Mouse (Mus musculus) forebrain, embryonic 14.5 days (tissue): ENCODE measurements at regions not wholly inside any gene's neighbourhood (a gene's known extent, or its start where the extent isn't known, plus 50 kb on each side); places are given as distances from the start of the nearest gene placed in this dataset.
A peak's percentile ranks its signal among the peaks of the same experiment; 100 is the strongest.

ENCODE experiments used
- ATAC-seq: fragments of 200-750 bp; cut with Nextera tagmentation; 2 replicates; pipeline ENCODE4 v1.8.0; 2017; ENCODE audit warnings: mild to moderate bottlenecking, moderate library complexity
- DNase-seq: peaks from one replicate; pipeline ENCODE4 v3.0.0-alpha.2; 2015; ENCODE audit warnings: low spot score
- H3K27ac ChIP-seq: fragments of 300-500 bp; sonication (generic); 2 replicates; pipeline ENCODE4 v1.5.1; 2014; ENCODE audit warnings: low read depth, mild to moderate bottlenecking, control low read depth, low read length, moderate library complexity
- H3K27me3 ChIP-seq: fragments of 300-500 bp; sonication (generic); replicated peaks from 2 replicates; pipeline ENCODE4 v1.6.1; 2014; ENCODE audit warnings: low read length, control low read depth, mixed read lengths; ENCODE audit not compliant: control insufficient read depth, insufficient read depth
- H3K36me3 ChIP-seq: fragments of 300-500 bp; sonication (generic); 2 replicates; pipeline ENCODE4 v1.6.1; 2014; ENCODE audit warnings: low read length, control low read depth; ENCODE audit not compliant: control insufficient read depth, insufficient read depth
- H3K4me1 ChIP-seq: fragments of 300-500 bp; sonication (generic); 2 replicates; pipeline ENCODE4 v1.6.1; 2014; ENCODE audit warnings: antibody characterized with exemption, low read length, control low read depth; ENCODE audit not compliant: control insufficient read depth, insufficient read depth
- H3K4me2 ChIP-seq: fragments of 300-500 bp; sonication (generic); 2 replicates; pipeline ENCODE4 v1.6.1; 2014; ENCODE audit warnings: mild to moderate bottlenecking, control low read depth, low read length
- H3K4me3 ChIP-seq: fragments of 300-500 bp; sonication (generic); 2 replicates; pipeline ENCODE4 v1.5.1; 2014; ENCODE audit warnings: low read depth, low read length, control low read depth
- H3K9ac ChIP-seq: fragments of 300-500 bp; sonication (generic); 2 replicates; pipeline ENCODE4 v1.6.1; 2014; ENCODE audit warnings: mild to moderate bottlenecking, low read length, control low read depth, moderate library complexity
- H3K9me3 ChIP-seq: fragments of 300-500 bp; sonication (generic); replicated peaks from 2 replicates; pipeline ENCODE4 v1.6.1; 2016; ENCODE audit warnings: low read length, control low read depth, mixed read lengths; ENCODE audit not compliant: control insufficient read depth
- WGBS: fragments of 180-500 bp; shearing (Covaris S2); extraction: QIAGEN DNeasy Blood & Tissue Kit; methylation state at CpG from one replicate; pipeline ENCODE4 v1.1.7; 2014; 5-methylcytosine and 5-hydroxymethylcytosine counted together

DNA sequence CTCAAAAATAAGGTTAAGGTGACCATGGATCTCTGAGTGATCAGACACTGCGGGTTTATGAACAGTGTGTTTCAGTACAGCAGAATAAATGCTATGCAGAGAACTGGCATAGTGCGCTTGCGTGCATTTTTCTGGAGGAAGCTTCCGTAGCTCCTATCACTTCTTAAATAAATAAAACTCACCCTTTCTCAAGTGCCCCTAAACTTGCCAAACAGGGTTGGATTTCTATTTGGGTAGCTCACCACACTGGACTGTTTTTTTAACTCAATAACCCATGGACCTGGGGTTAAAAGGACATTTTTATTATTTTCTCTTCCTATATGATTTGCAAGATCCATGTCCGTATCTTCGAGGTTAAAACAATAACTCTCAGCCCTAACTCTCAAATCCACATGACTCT lies 182.8 kb downstream of the Il20rb start:
- Histone ChIP-seq H3K27me3 (0 out of 2 replicates have a peak, but pooled peaks cover 3% of the 10 kb centered on the region), H3K9ac (no peak overlapping the region), H3K4me2 (no peak overlapping the region), H3K9me3 (no peaks in the 10 kb centered on the region), H3K36me3 (no peaks in the 10 kb centered on the region), H3K4me3 (no peak overlapping the region), H3K27ac (no peak overlapping the region), H3K4me1 (peaks cover 8% of the 10 kb centered on the region; the same call in 1 of the 2 replicates)
- 89% methylated on average over 6 of the region's 6 CpGs for WGBS
- no peak for ATAC-seq
- DNase-seq: no peak

DNA sequence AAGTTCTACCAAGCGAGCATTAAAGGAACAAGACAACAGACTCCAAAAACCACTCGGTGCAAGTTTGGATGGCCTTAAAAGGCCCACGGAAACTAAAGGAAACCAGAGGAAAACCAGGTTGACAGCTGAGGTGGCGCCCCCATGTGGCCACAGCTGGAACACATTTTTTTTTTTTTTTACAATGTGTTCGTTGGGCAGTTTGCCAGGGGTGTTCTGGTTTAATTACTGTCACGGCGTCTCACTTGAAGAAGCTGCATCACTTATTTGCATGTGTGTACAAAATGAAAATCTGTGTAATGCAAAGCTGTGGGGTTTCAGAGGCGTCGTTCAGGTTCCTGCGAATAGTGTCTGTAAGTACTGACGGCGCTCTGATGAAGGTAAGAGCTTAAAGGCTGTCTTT lies 185.0 kb downstream of the Il20rb start:
- Histone ChIP-seq H3K9me3 (no peaks in the 10 kb centered on the region), H3K36me3 (no peaks in the 10 kb centered on the region), H3K9ac (no peak overlapping the region), H3K4me2 (no peak overlapping the region), H3K27ac (no peak overlapping the region), H3K27me3 (0 out of 2 replicates have a peak, but pooled peaks cover 3% of the 10 kb centered on the region), H3K4me1 (peaks cover 8% of the 10 kb centered on the region; the same call in 1 of the 2 replicates), H3K4me3 (no peak overlapping the region)
- peak; percentile 79 for DNase-seq
- WGBS: 28% methylated on average over 12 of the region's 12 CpGs
- ATAC-seq: peak; percentile 63; the same call in 1 of the 2 replicates

DNA sequence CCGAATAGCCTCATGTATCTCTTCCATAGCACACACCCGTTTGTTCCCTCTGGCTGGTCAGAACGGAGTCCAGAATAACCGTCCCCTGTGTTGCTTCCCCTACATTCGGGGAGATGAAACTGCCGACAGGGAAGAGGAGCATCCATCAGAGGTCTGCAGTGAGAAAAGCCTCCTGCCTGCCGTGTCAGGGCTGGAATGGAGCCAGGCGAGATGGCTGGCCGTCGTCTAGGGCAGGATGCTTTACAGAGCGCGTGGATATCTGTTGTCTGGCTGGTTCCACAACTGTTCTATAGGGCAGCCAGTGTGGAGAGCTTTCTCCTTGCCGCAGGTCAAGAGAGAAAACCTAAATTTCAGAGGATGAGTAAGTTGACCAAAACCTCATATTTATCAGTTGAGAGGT lies 209.2 kb downstream of the Il20rb start:
- Histone ChIP-seq H3K27ac (no peak overlapping the region), H3K9me3 (no peaks in the 10 kb centered on the region), H3K4me3 (no peak overlapping the region), H3K36me3 (no peaks in the 10 kb centered on the region), H3K27me3 (peaks cover 14% of the 10 kb centered on the region; the same call in 1 of the 2 replicates), H3K9ac (no peak overlapping the region), H3K4me1 (peaks cover 7% of the 10 kb centered on the region), H3K4me2 (no peak overlapping the region)
- DNase-seq: no peak
- WGBS: 72% methylated on average over 13 of the region's 13 CpGs
- no peak for ATAC-seq

DNA sequence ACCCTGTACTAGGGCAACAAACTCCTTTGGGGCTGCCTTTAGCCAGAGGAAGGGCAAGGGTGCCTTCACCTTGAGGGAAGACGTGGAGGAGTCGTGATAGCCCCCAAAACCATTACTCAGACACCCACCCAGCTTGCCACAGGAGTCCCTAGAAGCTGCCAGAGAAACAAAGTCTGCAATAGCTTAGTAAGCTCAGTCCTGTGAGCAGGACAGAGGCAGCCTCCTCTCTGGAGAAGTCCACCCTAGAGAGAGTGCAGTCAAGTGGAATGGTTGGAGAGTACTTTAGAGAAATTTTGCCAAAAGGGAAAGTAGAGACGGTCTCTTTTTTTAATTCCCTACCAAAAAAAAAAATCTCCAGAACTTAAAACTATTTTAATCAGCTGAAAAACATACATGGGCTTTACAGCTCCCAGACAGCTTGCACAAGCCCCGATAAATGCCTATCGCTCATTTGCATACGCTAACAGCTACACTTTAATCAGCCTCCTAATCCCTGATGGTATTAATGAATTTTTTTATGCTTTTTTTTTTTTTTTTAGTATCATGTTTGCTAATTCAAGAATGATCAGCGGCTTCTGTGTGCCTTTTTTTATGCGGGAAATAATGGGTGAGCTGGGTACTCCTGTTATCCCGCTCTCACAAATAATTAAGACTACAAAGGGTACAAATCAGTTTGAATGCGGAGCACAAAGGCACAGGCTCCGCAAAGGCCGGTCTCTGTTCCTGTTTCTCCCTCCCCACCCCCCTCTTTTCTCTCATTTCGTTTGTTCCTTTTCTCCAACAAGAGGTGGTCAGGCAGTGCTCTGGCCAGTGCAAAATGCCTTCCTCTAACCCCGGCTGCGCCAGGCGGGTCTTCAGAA lies 219.8 kb downstream of the Il20rb start:
- Histone ChIP-seq H3K27me3 (peaks cover 15% of the 10 kb centered on the region), H3K4me2 (peak overlapping the region; percentile 45), H3K9me3 (no peaks in the 10 kb centered on the region), H3K4me1 (peaks cover 9% of the 10 kb centered on the region), H3K27ac (no peak overlapping the region), H3K4me3 (peak overlapping the region; percentile 8; the same call in 1 of the 2 replicates), H3K36me3 (no peaks in the 10 kb centered on the region), H3K9ac (peak overlapping the region; percentile 9; the same call in 1 of the 2 replicates)
- ATAC-seq (peak; percentile 59; the same call in 1 of the 2 replicates), DNase-seq (peak; percentile 62)
- 2% methylated on average over 16 of the region's 16 CpGs for WGBS

DNA sequence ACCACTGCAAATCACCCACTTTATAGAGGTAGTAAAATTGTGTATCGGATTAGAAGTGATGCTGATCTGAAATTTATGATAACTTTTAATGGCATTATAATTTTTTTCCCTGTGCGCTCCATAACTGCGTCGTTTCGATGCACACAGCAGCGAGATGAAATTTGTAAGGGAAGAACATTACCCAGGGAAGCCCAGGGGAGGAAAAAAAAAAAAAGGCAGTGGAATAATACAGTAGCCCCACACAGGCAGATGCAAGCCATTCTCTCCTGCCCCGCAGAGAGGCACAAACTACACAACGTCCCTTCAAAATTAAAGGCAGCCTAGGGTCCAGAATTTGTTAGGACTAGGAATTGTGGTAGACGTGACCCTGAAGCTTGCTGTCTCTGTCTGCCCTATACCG lies 234.2 kb downstream of the Il20rb start:
- Histone ChIP-seq H3K27me3 (no peaks in the 10 kb centered on the region), H3K9me3 (no peaks in the 10 kb centered on the region), H3K4me2 (no peak overlapping the region), H3K4me3 (no peak overlapping the region), H3K27ac (no peak overlapping the region), H3K9ac (no peak overlapping the region), H3K4me1 (no peaks in the 10 kb centered on the region), H3K36me3 (no peaks in the 10 kb centered on the region)
- WGBS: 82% methylated on average over 10 of the region's 10 CpGs
- ATAC-seq (no peak), DNase-seq (no peak)
